Mouse (Mus musculus) hindbrain, embryonic 10.5 days (tissue): ENCODE measurements around the gene Arhgef33. TPM values are rescaled to one million over a fixed set of nuclear protein-coding genes. Genes with fewer than 3 reads are reported as not detected.

Source experiments
- DNase-seq: peaks from one replicate; pipeline ENCODE4 v3.0.0-alpha.2; 2017; ENCODE audit warnings: low spot score
- H3K27ac ChIP-seq: fragments of 300-500 bp; sonication (generic); 2 replicates; pipeline ENCODE4 v1.5.1; 2016; ENCODE audit warnings: mild to moderate bottlenecking, moderate library complexity
- H3K27me3 ChIP-seq: fragments of 300-500 bp; sonication (generic); 2 replicates; pipeline ENCODE4 v1.6.1; 2016; ENCODE audit warnings: mild to moderate bottlenecking; ENCODE audit not compliant: poor library complexity, insufficient read depth, severe bottlenecking
- H3K36me3 ChIP-seq: fragments of 300-500 bp; sonication (generic); 2 replicates; pipeline ENCODE4 v1.6.1; 2016; ENCODE audit warnings: mild to moderate bottlenecking, moderate library complexity
- H3K4me1 ChIP-seq: fragments of 300-500 bp; sonication (generic); replicated peaks from 2 replicates; pipeline ENCODE4 v1.6.1; 2016; ENCODE audit warnings: mild to moderate bottlenecking
- H3K4me3 ChIP-seq: fragments of 300-500 bp; sonication (generic); 2 replicates; pipeline ENCODE4 v1.5.1; 2016; ENCODE audit warnings: mild to moderate bottlenecking, moderate library complexity
- H3K9me3 ChIP-seq: fragments of 300-500 bp; sonication (generic); 2 replicates; pipeline ENCODE4 v1.6.1; 2016; ENCODE audit warnings: mild to moderate bottlenecking, moderate library complexity
- WGBS: fragments of 180-500 bp; shearing (Covaris S2); methylation state at CpG from one replicate; pipeline ENCODE4 v1.1.7; 2016; 5-methylcytosine and 5-hydroxymethylcytosine counted together
- polyA plus RNA-seq: library from polyadenylated mRNA; unstranded; fragments of >200 nt; fragmentation: Nextera tagmentation; extraction: Ambion mirVana; gene quantifications from 2 replicates; pipeline ENCODE4 v1.2.1, GENCODE M21; 2016

Arhgef33 gene
- polyA plus RNA-seq, 1 experiment from 2014 or later: 0.43 TPM

- no peaks in the 10 kb centered on the region for H3K9me3 ChIP-seq
- no peaks in the 10 kb centered on the region for H3K27me3 ChIP-seq
- no peak for DNase-seq
- no peak overlapping the region for H3K4me3 ChIP-seq
- H3K4me1 ChIP-seq: no peaks in the 10 kb centered on the region
- WGBS: 85% methylated on average over 9 of the region's 9 CpGs
- H3K27ac ChIP-seq: no peak overlapping the region
- H3K36me3 ChIP-seq: no peaks in the 10 kb centered on the region
These were observed 4.6 kb downstream of the Arhgef33 start for GRCm38 (mm10) chr17:80311761-80312160.

GRCm38 (mm10) chr17:80312405-80312804, 5.2 kb downstream of the Arhgef33 start:
- Histone ChIP-seq H3K4me3 (no peak overlapping the region), H3K4me1 (no peaks in the 10 kb centered on the region), H3K27me3 (no peaks in the 10 kb centered on the region), H3K9me3 (no peaks in the 10 kb centered on the region), H3K27ac (no peak overlapping the region), H3K36me3 (no peaks in the 10 kb centered on the region)
- no peak for DNase-seq
- WGBS: 89% methylated on average over 4 of the region's 4 CpGs

DNA sequence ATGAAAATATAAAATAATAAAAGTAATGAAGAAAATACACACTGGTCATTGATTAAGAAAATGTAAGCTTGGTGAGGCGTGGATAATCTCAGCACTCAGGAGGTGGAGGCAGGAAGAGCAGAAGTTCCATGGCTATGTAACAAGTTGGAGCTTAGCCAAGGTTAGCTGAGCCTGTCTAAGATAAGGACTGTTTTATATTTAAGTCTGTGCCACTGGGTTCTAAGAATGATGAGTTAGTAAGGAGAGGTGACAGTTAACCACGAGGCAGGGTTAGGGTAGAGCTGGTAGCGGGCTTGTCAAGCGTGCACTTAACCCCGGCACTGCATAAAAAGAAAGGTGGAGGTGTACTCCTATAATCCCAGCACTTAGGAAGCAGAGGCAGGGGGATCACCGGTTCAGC, 15.0 kb downstream of the Arhgef33 start:
- Histone ChIP-seq H3K27ac (no peak overlapping the region), H3K36me3 (no peaks in the 10 kb centered on the region), H3K9me3 (no peaks in the 10 kb centered on the region), H3K4me3 (no peak overlapping the region), H3K4me1 (no peaks in the 10 kb centered on the region), H3K27me3 (no peaks in the 10 kb centered on the region)
- WGBS: 91% methylated on average over 6 of the region's 6 CpGs
- DNase-seq: no peak

DNA sequence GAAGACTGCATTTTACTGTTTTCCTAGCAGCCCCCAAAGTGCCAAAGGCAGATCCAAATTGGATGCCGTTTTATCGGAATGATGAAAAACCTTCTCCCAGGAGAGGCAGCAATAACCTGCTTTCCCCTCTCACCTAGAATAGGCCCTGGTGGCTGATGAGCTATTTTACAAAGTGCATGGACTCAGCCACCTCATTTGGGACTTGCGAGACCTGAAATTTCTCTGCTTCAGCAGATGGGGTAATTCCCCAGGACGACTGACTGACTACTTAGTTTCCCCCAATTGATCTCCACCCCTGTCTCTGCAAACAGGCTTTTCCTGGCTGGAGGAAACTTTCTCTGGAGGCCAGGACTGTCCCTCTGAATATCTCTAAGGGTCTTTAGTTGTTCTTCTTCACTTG, 15.8 kb downstream of the Arhgef33 start:
- Histone ChIP-seq H3K27me3 (no peaks in the 10 kb centered on the region), H3K27ac (no peak overlapping the region), H3K36me3 (no peaks in the 10 kb centered on the region), H3K4me3 (no peak overlapping the region), H3K9me3 (no peaks in the 10 kb centered on the region), H3K4me1 (no peaks in the 10 kb centered on the region)
- DNase-seq: no peak
- WGBS: 84% methylated on average over 4 of the region's 4 CpGs

DNA sequence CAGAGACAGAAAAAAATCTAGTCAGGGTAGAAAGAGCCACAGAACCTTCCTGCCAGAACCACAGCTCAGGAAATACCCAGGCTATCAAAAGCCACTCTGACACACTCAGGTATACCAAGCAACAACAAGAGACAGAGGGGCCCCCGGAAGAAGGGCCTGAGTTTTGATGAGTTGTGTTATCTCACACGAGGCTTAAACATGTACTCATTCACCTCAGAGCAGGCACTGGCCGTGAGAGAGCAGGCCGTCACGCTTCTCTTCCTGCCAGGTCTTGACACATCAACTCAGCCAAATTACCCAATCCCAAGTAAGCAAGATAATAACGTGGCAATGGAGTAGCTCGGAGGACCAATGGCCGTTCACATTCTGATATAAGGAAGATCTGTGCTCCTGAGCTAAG, 16.5 kb downstream of the Arhgef33 start:
- no peaks in the 10 kb centered on the region for H3K36me3 ChIP-seq
- H3K27ac ChIP-seq: no peak overlapping the region
- H3K4me3 ChIP-seq: no peak overlapping the region
- WGBS: 80% methylated on average over 8 of the region's 8 CpGs
- no peaks in the 10 kb centered on the region for H3K4me1 ChIP-seq
- DNase-seq: no peak
- no peaks in the 10 kb centered on the region for H3K27me3 ChIP-seq
- H3K9me3 ChIP-seq: no peaks in the 10 kb centered on the region

DNA sequence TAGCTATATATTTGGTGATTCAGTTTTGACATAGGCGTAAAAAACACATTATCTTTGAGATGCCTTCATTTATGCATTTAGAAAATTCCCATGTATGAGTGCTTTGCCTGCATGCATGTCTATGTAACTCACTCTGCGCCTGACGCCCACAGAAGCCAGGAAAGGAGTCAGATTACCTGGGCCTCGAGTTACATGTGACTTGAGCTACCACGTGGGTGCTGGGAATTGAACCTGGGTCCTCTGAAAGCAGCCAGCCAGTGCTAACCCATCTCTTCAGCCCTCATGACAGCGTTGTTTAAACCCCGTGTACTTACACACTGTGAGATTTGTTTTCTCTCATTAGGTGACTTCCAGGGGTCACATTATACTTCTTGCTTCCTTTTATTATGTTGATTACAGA, 17.3 kb downstream of the Arhgef33 start:
- Histone ChIP-seq H3K9me3 (no peaks in the 10 kb centered on the region), H3K4me1 (no peaks in the 10 kb centered on the region), H3K36me3 (no peaks in the 10 kb centered on the region), H3K27ac (no peak overlapping the region), H3K27me3 (no peaks in the 10 kb centered on the region), H3K4me3 (no peak overlapping the region)
- WGBS: 81% methylated on average over 7 of the region's 7 CpGs
- no peak for DNase-seq

DNA sequence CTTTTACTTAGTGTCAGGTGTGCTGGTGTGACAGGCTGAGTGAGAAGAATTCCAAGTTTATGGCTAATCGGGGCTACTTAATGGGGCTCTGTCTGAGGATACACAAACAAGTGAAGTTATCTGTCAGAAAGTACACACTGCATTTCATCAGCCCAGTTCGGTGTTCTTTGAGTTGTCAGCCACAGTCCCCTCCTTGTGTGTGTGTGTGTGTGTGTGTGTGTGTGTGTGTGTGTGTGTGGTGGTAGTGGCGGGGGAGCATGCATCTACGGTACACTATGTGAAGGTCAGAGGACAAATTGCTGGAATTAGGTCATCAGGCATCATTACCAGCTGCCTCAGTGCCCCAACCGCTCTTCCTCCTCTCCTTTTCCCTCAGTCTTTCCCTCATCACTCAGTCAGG, 18.2 kb downstream of the Arhgef33 start:
- Histone ChIP-seq H3K36me3 (no peaks in the 10 kb centered on the region), H3K4me3 (no peak overlapping the region), H3K27me3 (no peaks in the 10 kb centered on the region), H3K27ac (no peak overlapping the region), H3K4me1 (no peaks in the 10 kb centered on the region), H3K9me3 (no peaks in the 10 kb centered on the region)
- DNase-seq: no peak
- WGBS: 90% methylated on average over 5 of the region's 5 CpGs

- WGBS: 76% methylated on average over 3 of the region's 3 CpGs
- Histone ChIP-seq H3K4me1 (no peaks in the 10 kb centered on the region), H3K4me3 (no peak overlapping the region), H3K27ac (no peak overlapping the region), H3K27me3 (no peaks in the 10 kb centered on the region), H3K9me3 (no peaks in the 10 kb centered on the region), H3K36me3 (no peaks in the 10 kb centered on the region)
- DNase-seq: no peak
These were observed 19.2 kb downstream of the Arhgef33 start for GRCm38 (mm10) chr17:80326431-80326830.

GRCm38 (mm10) chr17:80332386-80332785, 25.2 kb downstream of the Arhgef33 start:
- Histone ChIP-seq H3K9me3 (no peaks in the 10 kb centered on the region), H3K4me3 (no peak overlapping the region), H3K36me3 (no peaks in the 10 kb centered on the region), H3K27me3 (no peaks in the 10 kb centered on the region), H3K27ac (no peak overlapping the region), H3K4me1 (no peaks in the 10 kb centered on the region)
- DNase-seq: no peak
- WGBS: 85% methylated on average over 2 of the region's 2 CpGs

DNA sequence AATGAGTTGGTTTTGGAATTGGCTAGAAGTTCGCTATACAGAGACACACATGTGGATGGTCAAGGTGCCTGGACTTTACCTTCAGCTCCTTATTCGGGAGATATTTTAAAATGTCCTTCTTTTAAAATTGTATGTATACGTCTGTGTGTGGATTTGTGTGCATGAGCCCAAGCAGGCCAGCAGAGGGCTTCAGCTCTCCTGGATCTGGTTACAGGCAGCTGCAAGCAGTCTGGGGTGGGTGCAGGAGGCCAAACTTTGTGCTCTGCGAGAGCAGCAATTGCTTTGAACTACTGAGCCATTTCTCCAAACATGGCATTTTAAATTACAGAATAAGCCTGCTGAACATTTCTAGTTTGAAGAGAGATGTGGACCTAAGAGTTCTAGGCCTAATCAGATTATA, 38.1 kb downstream of the Arhgef33 start:
- H3K4me1 ChIP-seq: peaks cover 13% of the 10 kb centered on the region
- no peak for DNase-seq
- H3K9me3 ChIP-seq: peaks cover 5% of the 10 kb centered on the region; the same call in 1 of the 2 replicates
- H3K27me3 ChIP-seq: no peaks in the 10 kb centered on the region
- H3K27ac ChIP-seq: no peak overlapping the region
- WGBS: 82% methylated on average over 4 of the region's 4 CpGs
- no peaks in the 10 kb centered on the region for H3K36me3 ChIP-seq
- no peak overlapping the region for H3K4me3 ChIP-seq

DNA sequence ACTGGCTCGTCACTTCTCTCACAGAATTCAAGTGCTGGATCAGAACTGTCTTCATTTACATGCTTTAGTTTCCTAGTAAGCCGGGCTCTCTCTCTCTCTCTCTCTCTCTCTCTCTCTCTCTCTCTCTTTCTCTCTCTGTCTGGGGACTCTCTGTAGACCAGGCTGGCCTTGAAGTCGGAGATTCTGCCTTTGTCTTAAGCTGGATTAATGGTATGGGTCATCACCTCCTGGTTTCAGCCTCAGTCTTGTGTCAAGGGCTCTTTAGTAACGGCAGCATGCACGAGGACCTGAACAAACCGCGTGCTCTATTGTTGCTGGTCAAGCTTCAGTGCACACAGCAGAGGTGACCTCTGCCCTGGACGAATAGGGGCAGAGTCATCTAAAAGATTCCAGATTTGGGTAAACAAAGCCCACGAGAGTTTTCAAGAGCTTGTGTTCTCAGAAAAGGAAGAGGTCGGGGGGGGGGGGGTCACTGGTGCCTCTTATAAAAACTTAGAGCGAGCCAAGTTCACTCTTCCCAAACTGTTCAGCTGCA, 39.5 kb downstream of the Arhgef33 start:
- Histone ChIP-seq H3K27ac (peak overlapping the region; percentile 53), H3K27me3 (no peaks in the 10 kb centered on the region), H3K9me3 (peaks cover 5% of the 10 kb centered on the region; the same call in 1 of the 2 replicates), H3K4me1 (peaks cover 13% of the 10 kb centered on the region), H3K4me3 (no peak overlapping the region), H3K36me3 (no peaks in the 10 kb centered on the region)
- 20% methylated on average over 11 of the region's 11 CpGs for WGBS
- DNase-seq: peak; percentile 65

DNA sequence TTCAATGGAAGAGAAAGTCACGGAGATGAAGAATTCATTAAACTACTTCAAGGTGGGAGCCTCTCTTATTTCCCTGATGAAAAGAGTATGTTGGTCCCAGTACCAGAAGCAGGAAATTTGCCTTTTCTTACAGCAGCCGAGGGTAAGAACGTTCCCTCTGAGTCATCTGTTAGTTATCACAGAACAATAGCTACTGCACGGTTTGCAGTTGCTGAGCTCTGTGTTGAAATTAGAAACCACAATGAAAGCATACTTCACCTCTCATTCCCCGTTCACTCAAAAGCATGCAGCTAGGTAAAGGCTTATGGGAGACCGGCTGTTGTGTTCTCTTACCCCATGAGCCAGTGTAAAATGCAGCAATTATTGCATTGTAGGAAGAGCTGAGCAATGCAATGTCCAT, 40.0 kb downstream of the Arhgef33 start:
- Histone ChIP-seq H3K4me3 (no peak overlapping the region), H3K27me3 (no peaks in the 10 kb centered on the region), H3K36me3 (no peaks in the 10 kb centered on the region), H3K9me3 (peaks cover 5% of the 10 kb centered on the region; the same call in 1 of the 2 replicates), H3K4me1 (peaks cover 13% of the 10 kb centered on the region), H3K27ac (peak overlapping the region; percentile 53)
- DNase-seq: no peak
- WGBS: 42% methylated on average over 6 of the region's 6 CpGs

GRCm38 (mm10) chr17:80360245-80360644, 53.0 kb downstream of the Arhgef33 start:
- H3K36me3 ChIP-seq: no peaks in the 10 kb centered on the region
- H3K9me3 ChIP-seq: no peaks in the 10 kb centered on the region
- no peaks in the 10 kb centered on the region for H3K4me1 ChIP-seq
- WGBS: 91% methylated on average over 8 of the region's 8 CpGs
- no peak overlapping the region for H3K4me3 ChIP-seq
- H3K27me3 ChIP-seq: no peaks in the 10 kb centered on the region
- H3K27ac ChIP-seq: no peak overlapping the region
- DNase-seq: no peak

- DNase-seq: no peak
- 85% methylated on average over 5 of the region's 5 CpGs for whole genome bisulfite sequencing
- H3K4me1 ChIP-seq: no peaks in the 10 kb centered on the region
- H3K27ac ChIP-seq: no peak overlapping the region
- no peaks in the 10 kb centered on the region for H3K36me3 ChIP-seq
- H3K27me3 ChIP-seq: peaks cover 23% of the 10 kb centered on the region
- H3K4me3 ChIP-seq: no peak overlapping the region
- no peaks in the 10 kb centered on the region for H3K9me3 ChIP-seq
These were observed 60.1 kb downstream of the Arhgef33 start for GRCm38 (mm10) chr17:80367276-80367675.
